Mouse (Mus musculus): Measurements from ENCODE around the gene Ccdc84. TPM values are rescaled to one million over a fixed set of nuclear protein-coding genes. Genes with fewer than 3 reads are reported as not detected.
"Not testable (repeated sequence)": the region's sequence is repeated elsewhere in the genome, so short reads cannot be mapped to it uniquely, and the experiment has no call there.

Gene Ccdc84
- polyA plus RNA-seq, 1 experiment from 2014 or later, result 21.3 TPM

DNA sequence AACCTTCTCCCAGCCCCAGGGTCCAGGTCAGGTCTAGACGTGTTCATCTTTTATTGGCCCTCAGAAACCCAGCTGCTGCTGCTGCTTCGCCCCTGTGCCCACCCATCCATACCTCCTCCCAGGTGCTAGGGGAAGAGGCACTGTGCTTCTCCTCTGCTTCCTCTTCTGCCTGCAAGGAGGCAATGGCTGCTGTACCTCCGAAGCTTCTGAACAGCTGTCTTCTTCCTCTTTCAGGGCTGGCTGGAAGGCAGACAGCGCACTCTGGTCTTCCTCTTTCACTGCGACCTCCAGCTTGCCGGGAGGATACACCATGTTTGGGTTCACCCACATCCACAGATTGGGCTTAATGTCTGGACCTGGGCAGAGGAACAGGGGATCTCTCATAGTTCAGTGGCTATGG, 17.4 kb upstream of the Ccdc84 start:
- ATAC-seq (replicated peaks; ENCODE audit: extremely low read depth, insufficient read depth, low FRiP score), result no peak
- Histone ChIP-seq H3K4me1 (ENCODE audit: control insufficient read depth, insufficient read depth, low read length) (no peaks in the 10 kb centered on the region), H3K4me3 (ENCODE audit: low read length) (no peak overlapping the region), H3K36me3 (ENCODE audit: control insufficient read depth, insufficient read depth) (no peaks in the 10 kb centered on the region), H3K4me2 (ENCODE audit: low read depth, low read length) (no peak overlapping the region), H3K9me3 (replicated peaks; ENCODE audit: control insufficient read depth, low read length) (no peaks in the 10 kb centered on the region), H3K27ac (ENCODE audit: low read length) (no peak overlapping the region), H3K27me3 (ENCODE audit: control insufficient read depth, insufficient read depth, low read length) (no peaks in the 10 kb centered on the region), H3K9ac (ENCODE audit: low read length) (no peak overlapping the region)
- 71% methylated on average over 6 of the region's 6 CpGs for WGBS

DNA sequence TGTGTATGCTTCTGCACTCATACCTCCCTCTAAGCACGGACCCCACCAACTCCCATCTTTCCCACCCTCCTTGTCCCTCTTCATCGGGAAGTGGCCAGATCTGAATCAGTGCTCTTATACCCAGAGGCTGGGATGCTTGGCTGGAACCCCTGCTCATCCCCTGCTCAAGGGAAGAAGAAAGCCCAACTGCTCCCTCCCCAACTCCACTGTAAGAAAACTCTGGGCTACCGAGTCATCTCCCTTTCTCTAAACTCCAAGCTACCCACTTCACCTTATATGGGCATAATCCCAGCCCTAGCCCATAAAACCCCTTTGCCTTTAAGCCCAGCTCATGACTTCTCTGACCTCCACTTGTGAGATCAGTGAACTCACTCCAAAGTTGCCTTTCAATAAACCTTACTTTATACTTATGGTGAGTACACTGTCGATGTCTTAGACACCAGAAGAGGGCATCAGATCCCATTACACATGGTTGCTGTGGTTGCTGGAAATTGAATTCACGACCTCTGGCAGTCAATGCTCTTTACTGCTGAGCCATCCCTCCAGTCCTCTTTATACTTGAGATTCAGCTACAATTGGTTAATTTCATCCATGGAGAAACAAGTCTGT, 14.3 kb upstream of the Ccdc84 start:
- Histone ChIP-seq H3K27ac (ENCODE audit: low read length) (no peak overlapping the region), H3K36me3 (ENCODE audit: control insufficient read depth, insufficient read depth) (no peaks in the 10 kb centered on the region), H3K27me3 (ENCODE audit: control insufficient read depth, insufficient read depth, low read length) (no peaks in the 10 kb centered on the region), H3K4me1 (ENCODE audit: control insufficient read depth, insufficient read depth, low read length) (no peaks in the 10 kb centered on the region), H3K4me2 (ENCODE audit: low read depth, low read length) (no peak overlapping the region), H3K4me3 (ENCODE audit: low read length) (no peak overlapping the region), H3K9me3 (replicated peaks; ENCODE audit: control insufficient read depth, low read length) (no peaks in the 10 kb centered on the region), H3K9ac (ENCODE audit: low read length) (no peak overlapping the region)
- ATAC-seq (replicated peaks; ENCODE audit: extremely low read depth, insufficient read depth, low FRiP score), result no peak
- 53% methylated on average over 5 of the region's 5 CpGs for WGBS

GRCm38 (mm10) chr9:44423576-44423975, 5.2 kb upstream of the Ccdc84 start:
- WGBS, result 85% methylated on average over 4 of the region's 4 CpGs
- Histone ChIP-seq H3K4me3 (ENCODE audit: low read length) (no peak overlapping the region), H3K4me1 (ENCODE audit: control insufficient read depth, insufficient read depth, low read length) (0 out of 2 replicates have a peak, but pooled peaks cover under 1% of the 10 kb centered on the region), H3K9me3 (replicated peaks; ENCODE audit: control insufficient read depth, low read length) (no peaks in the 10 kb centered on the region), H3K27me3 (ENCODE audit: control insufficient read depth, insufficient read depth, low read length) (no peaks in the 10 kb centered on the region), H3K9ac (ENCODE audit: low read length) (no peak overlapping the region), H3K4me2 (ENCODE audit: low read depth, low read length) (no peak overlapping the region), H3K27ac (ENCODE audit: low read length) (no peak overlapping the region), H3K36me3 (ENCODE audit: control insufficient read depth, insufficient read depth) (no peaks in the 10 kb centered on the region)
- no peak for ATAC-seq (replicated peaks; ENCODE audit: extremely low read depth, insufficient read depth, low FRiP score)

GRCm38 (mm10) chr9:44420280-44420898, 2.0 kb upstream of the Ccdc84 start:
- Histone ChIP-seq H3K4me3 (ENCODE audit: low read length) (no peak overlapping the region), H3K4me2 (ENCODE audit: low read depth, low read length) (no peak overlapping the region), H3K36me3 (ENCODE audit: control insufficient read depth, insufficient read depth) (0 out of 2 replicates have a peak, but pooled peaks cover 3% of the 10 kb centered on the region), H3K4me1 (ENCODE audit: control insufficient read depth, insufficient read depth, low read length) (peaks cover 11% of the 10 kb centered on the region), H3K27ac (ENCODE audit: low read length) (no peak overlapping the region), H3K9me3 (replicated peaks; ENCODE audit: control insufficient read depth, low read length) (no peaks in the 10 kb centered on the region), H3K9ac (ENCODE audit: low read length) (no peak overlapping the region), H3K27me3 (ENCODE audit: control insufficient read depth, insufficient read depth, low read length) (no peaks in the 10 kb centered on the region)
- WGBS, result 70% methylated on average over 5 of the region's 5 CpGs
- no peak for ATAC-seq (replicated peaks; ENCODE audit: extremely low read depth, insufficient read depth, low FRiP score)

GRCm38 (mm10) chr9:44419730-44420129, 1.4 kb upstream of the Ccdc84 start:
- 90% methylated on average over 9 of the region's 9 CpGs for WGBS
- H3K4me1 ChIP-seq (ENCODE audit: control insufficient read depth, insufficient read depth, low read length), result peaks cover 11% of the 10 kb centered on the region
- ATAC-seq (replicated peaks; ENCODE audit: extremely low read depth, insufficient read depth, low FRiP score), result not testable (repeated sequence)

GRCm38 (mm10) chr9:44417892-44418363, 441 bp downstream of the Ccdc84 start:
- H3K27me3 ChIP-seq (ENCODE audit: control insufficient read depth, insufficient read depth, low read length), result no peaks in the 10 kb centered on the region
- peaks cover 17% of the 10 kb centered on the region; the same call in 1 of the 2 replicates for H3K36me3 ChIP-seq (ENCODE audit: control insufficient read depth, insufficient read depth)
- ATAC-seq (replicated peaks; ENCODE audit: extremely low read depth, insufficient read depth, low FRiP score), result peak; percentile 96
- peaks cover 11% of the 10 kb centered on the region for H3K4me1 ChIP-seq (ENCODE audit: control insufficient read depth, insufficient read depth, low read length)
- H3K9me3 ChIP-seq (replicated peaks; ENCODE audit: control insufficient read depth, low read length), result no peaks in the 10 kb centered on the region
- H3K4me2 ChIP-seq (ENCODE audit: low read depth, low read length), result peak overlapping the region; percentile 97
- WGBS, result under 1% methylated on average over 38 of the region's 38 CpGs
- H3K9ac ChIP-seq (ENCODE audit: low read length), result peak overlapping the region; percentile 97
- peak overlapping the region; percentile 98 for H3K4me3 ChIP-seq (ENCODE audit: low read length)
- H3K27ac ChIP-seq (ENCODE audit: low read length), result peak overlapping the region; percentile 76

More at GRCm38 (mm10) chr9:44419730-44420129, 1.4 kb upstream of the Ccdc84 start:
- H3K27ac ChIP-seq (ENCODE audit: low read length); H3K4me3 ChIP-seq (ENCODE audit: low read length); H3K9ac ChIP-seq (ENCODE audit: low read length); H3K4me2 ChIP-seq (ENCODE audit: low read depth, low read length); H3K27me3 ChIP-seq (ENCODE audit: control insufficient read depth, insufficient read depth, low read length); H3K9me3 ChIP-seq (replicated peaks; ENCODE audit: control insufficient read depth, low read length); H3K36me3 ChIP-seq (ENCODE audit: control insufficient read depth, insufficient read depth): not testable (repeated sequence)

DNA sequence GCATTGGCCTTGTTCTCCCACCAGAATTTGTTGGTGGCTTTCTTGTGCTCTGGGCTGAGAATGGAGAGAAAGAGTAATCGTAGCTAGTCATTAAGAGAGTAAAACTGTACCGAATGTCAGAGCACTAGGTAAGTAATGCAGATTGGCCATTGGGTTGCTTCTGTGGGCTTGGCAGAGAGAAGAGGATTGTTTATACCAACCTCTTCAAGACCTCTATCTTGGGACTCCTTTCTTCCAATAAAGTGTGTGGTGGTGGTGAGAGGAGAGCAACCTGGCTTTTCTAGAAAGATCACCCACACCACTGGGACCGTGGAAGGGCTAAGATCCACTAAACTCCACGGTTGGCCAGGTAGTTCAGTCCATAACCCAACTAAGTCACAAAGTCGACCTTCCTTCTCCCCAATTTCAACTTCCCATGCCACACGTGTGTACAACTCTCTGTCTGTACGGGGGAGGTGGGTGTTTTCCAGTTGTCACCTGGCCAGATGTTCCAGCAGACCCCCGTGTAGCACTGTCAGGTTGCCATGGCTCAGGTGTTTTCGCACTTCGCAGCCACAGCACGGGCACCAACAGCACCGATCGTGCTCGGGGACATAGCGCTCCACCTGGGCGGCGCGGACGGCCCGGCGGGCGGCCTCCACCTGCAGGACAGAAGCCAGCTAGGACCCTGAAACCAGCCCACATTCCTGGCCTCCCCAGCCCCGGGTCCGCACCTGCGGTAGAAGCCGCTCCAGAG, 1.0 kb downstream of the Ccdc84 start:
- Histone ChIP-seq H3K36me3 (ENCODE audit: control insufficient read depth, insufficient read depth) (peaks cover 20% of the 10 kb centered on the region; the same call in 1 of the 2 replicates), H3K4me2 (ENCODE audit: low read depth, low read length) (peak overlapping the region; percentile 97), H3K9me3 (replicated peaks; ENCODE audit: control insufficient read depth, low read length) (no peaks in the 10 kb centered on the region), H3K27ac (ENCODE audit: low read length) (peak overlapping the region; percentile 76), H3K4me1 (ENCODE audit: control insufficient read depth, insufficient read depth, low read length) (peaks cover 11% of the 10 kb centered on the region), H3K9ac (ENCODE audit: low read length) (peak overlapping the region; percentile 97), H3K27me3 (ENCODE audit: control insufficient read depth, insufficient read depth, low read length) (no peaks in the 10 kb centered on the region), H3K4me3 (ENCODE audit: low read length) (peak overlapping the region; percentile 98)
- WGBS, result 6% methylated on average over 26 of the region's 26 CpGs
- ATAC-seq (replicated peaks; ENCODE audit: extremely low read depth, insufficient read depth, low FRiP score), result peak; percentile 38; the same call in 1 of the 2 replicates

- Histone ChIP-seq H3K9me3 (replicated peaks; ENCODE audit: control insufficient read depth, low read length) (no peaks in the 10 kb centered on the region), H3K4me2 (ENCODE audit: low read depth, low read length) (no peak overlapping the region), H3K4me1 (ENCODE audit: control insufficient read depth, insufficient read depth, low read length) (peaks cover 19% of the 10 kb centered on the region), H3K27ac (ENCODE audit: low read length) (no peak overlapping the region), H3K9ac (ENCODE audit: low read length) (no peak overlapping the region), H3K27me3 (ENCODE audit: control insufficient read depth, insufficient read depth, low read length) (no peaks in the 10 kb centered on the region), H3K36me3 (ENCODE audit: control insufficient read depth, insufficient read depth) (peaks cover 55% of the 10 kb centered on the region), H3K4me3 (ENCODE audit: low read length) (no peak overlapping the region)
- ATAC-seq (replicated peaks; ENCODE audit: extremely low read depth, insufficient read depth, low FRiP score), result no peak
- 65% methylated on average over 2 of the region's 2 CpGs for WGBS
These were observed 5.6 kb downstream of the Ccdc84 start for GRCm38 (mm10) chr9:44412781-44413180.

DNA sequence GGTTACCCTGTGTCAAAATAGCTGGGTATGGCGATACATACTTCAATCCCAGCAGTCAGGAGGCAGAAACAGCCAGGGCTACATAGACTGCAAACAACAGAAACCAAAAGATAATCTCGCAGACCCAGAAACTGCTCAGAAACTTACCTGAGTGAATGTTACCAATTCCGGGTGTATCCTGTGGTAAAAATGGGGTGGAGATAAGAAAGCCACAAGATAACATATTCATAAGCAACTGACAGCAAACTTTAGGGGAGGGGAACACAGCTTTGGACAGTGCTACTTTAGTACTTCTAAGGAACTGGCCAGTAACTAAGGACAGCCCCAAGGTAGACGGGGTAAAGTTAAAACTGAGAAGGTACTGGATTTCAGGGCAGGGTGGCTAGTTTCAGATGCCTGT, 6.1 kb downstream of the Ccdc84 start:
- Histone ChIP-seq H3K4me2 (ENCODE audit: low read depth, low read length) (no peak overlapping the region), H3K36me3 (ENCODE audit: control insufficient read depth, insufficient read depth) (peaks cover 55% of the 10 kb centered on the region), H3K27ac (ENCODE audit: low read length) (no peak overlapping the region), H3K27me3 (ENCODE audit: control insufficient read depth, insufficient read depth, low read length) (no peaks in the 10 kb centered on the region), H3K9ac (ENCODE audit: low read length) (no peak overlapping the region), H3K9me3 (replicated peaks; ENCODE audit: control insufficient read depth, low read length) (no peaks in the 10 kb centered on the region), H3K4me1 (ENCODE audit: control insufficient read depth, insufficient read depth, low read length) (peaks cover 17% of the 10 kb centered on the region), H3K4me3 (ENCODE audit: low read length) (no peak overlapping the region)
- no peak for ATAC-seq (replicated peaks; ENCODE audit: extremely low read depth, insufficient read depth, low FRiP score)
- 65% methylated on average over 4 of the region's 4 CpGs for WGBS
